Mouse (Mus musculus): Measurements from ENCODE around the gene Trim58. TPM values are rescaled to one million over a fixed set of nuclear protein-coding genes. Genes with fewer than 3 reads are reported as not detected.

Gene Trim58
- polyA plus RNA-seq, 1 experiment from 2014 or later, result 0.07 TPM

DNA sequence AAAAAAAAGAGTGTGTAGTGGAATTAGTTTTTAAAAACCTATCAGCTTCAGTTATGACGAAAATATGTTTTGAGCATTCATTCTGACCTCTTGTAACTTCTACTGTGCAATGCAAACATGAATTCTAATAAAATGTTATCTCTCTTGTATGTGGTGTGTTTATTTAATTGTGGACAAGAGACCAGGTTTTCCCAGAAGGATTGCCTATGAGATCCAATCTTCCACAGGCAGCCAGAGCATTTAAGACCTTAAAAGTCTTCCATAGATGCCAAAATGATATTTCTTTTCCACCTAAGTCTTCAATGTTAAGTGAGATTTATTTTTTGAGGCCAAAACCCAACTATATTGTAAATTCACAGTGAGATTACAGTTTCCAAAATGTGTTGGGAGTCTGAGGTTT lies 40.5 kb downstream of the Trim58 start, which contains the start of gene Olfr320:
Olfr320 (plus strand) TSS at position 301 of the 400 bp plus-strand sequence.
- H3K9ac ChIP-seq (ENCODE audit: low read length), result no peak within 1 kb of the TSS
- no peak within 1 kb of the TSS for H3K4me2 ChIP-seq (ENCODE audit: low read depth, low read length)
- ATAC-seq (replicated peaks; ENCODE audit: extremely low read depth, insufficient read depth, low FRiP score), result no peak
- H3K4me3 ChIP-seq (ENCODE audit: low read length), result no peak within 1 kb of the TSS
- H3K4me1 ChIP-seq (ENCODE audit: control insufficient read depth, insufficient read depth, low read length), result no peaks in the 10 kb centered on the region
- 67% methylated on average over 1 of the region's 1 CpGs for WGBS
- H3K9me3 ChIP-seq (replicated peaks; ENCODE audit: control insufficient read depth, low read length), result no peaks in the 10 kb centered on the region
- no peak within 1 kb of the TSS for H3K27ac ChIP-seq (ENCODE audit: low read length)
- no peaks in the 10 kb centered on the region for H3K27me3 ChIP-seq (ENCODE audit: control insufficient read depth, insufficient read depth, low read length)
- H3K36me3 ChIP-seq (ENCODE audit: control insufficient read depth, insufficient read depth), result no peaks in the 10 kb centered on the region

DNA sequence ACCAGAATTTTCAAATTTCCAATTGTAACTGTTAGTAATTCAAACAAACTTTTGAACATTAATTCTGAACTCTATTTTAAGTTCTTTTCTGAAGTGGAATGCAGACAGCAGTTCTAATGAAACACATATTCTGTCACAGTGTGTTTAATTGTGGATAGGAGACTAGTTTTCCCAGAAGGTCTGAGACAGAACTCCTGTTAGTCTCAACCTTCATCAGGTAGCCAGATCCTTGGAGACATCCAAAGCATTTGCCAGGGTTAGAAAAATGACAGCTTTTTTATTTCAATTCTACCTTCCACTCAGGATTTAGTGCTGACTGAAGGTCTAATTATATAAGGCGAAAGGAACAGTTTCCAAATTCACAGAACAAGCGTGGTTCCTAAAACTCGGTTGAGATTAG lies 58.6 kb downstream of the Trim58 start, which contains the start of gene Olfr319:
Olfr319 (plus strand) TSS at position 301 of the 400 bp plus-strand sequence.
- no peak within 1 kb of the TSS for H3K9ac ChIP-seq (ENCODE audit: low read length)
- no peak for ATAC-seq (replicated peaks; ENCODE audit: extremely low read depth, insufficient read depth, low FRiP score)
- no peak within 1 kb of the TSS for H3K4me2 ChIP-seq (ENCODE audit: low read depth, low read length)
- WGBS, result 71% methylated on average over 3 of the region's 3 CpGs
- H3K27ac ChIP-seq (ENCODE audit: low read length), result no peak within 1 kb of the TSS
- H3K9me3 ChIP-seq (replicated peaks; ENCODE audit: control insufficient read depth, low read length), result peaks cover 8% of the 10 kb centered on the region
- H3K4me1 ChIP-seq (ENCODE audit: control insufficient read depth, insufficient read depth, low read length), result no peaks in the 10 kb centered on the region
- no peaks in the 10 kb centered on the region for H3K36me3 ChIP-seq (ENCODE audit: control insufficient read depth, insufficient read depth)
- H3K4me3 ChIP-seq (ENCODE audit: low read length), result no peak within 1 kb of the TSS
- H3K27me3 ChIP-seq (ENCODE audit: control insufficient read depth, insufficient read depth, low read length), result no peaks in the 10 kb centered on the region

Other genes with a start within 250 kb of the Trim58 start
- not detected in 2 replicates for gene 1810065E05Rik, start 219.4 kb upstream of the Trim58 start, polyA plus RNA-seq (2015; fragmentation: Nextera tagmentation; extraction: Ambion mirVana)
- not detected in 2 replicates for gene Gm12253, start 207.9 kb upstream of the Trim58 start, polyA plus RNA-seq (2015; fragmentation: Nextera tagmentation; extraction: Ambion mirVana)
- not detected in 2 replicates for gene Lypd9, start 187.5 kb upstream of the Trim58 start, polyA plus RNA-seq (2015; fragmentation: Nextera tagmentation; extraction: Ambion mirVana)
- not detected in 2 replicates for gene Olfr30, start 178.2 kb upstream of the Trim58 start, polyA plus RNA-seq (2015; fragmentation: Nextera tagmentation; extraction: Ambion mirVana)
- gene Olfr332, start 147.9 kb upstream of the Trim58 start, polyA plus RNA-seq (2015; fragmentation: Nextera tagmentation; extraction: Ambion mirVana), result not detected in 2 replicates
- not detected in 2 replicates for gene Olfr331, start 137.9 kb upstream of the Trim58 start, polyA plus RNA-seq (2015; fragmentation: Nextera tagmentation; extraction: Ambion mirVana)
- not detected in 2 replicates for gene Olfr330, start 105.6 kb upstream of the Trim58 start, polyA plus RNA-seq (2015; fragmentation: Nextera tagmentation; extraction: Ambion mirVana)
- not detected in 2 replicates for gene Olfr329-ps, start 94.0 kb upstream of the Trim58 start, polyA plus RNA-seq (2015; fragmentation: Nextera tagmentation; extraction: Ambion mirVana)
- not detected in 2 replicates for gene Olfr328, start 84.8 kb upstream of the Trim58 start, polyA plus RNA-seq (2015; fragmentation: Nextera tagmentation; extraction: Ambion mirVana)
- 0.07 and 0.11 TPM in 2 replicates for gene Olfr224, start 69.9 kb upstream of the Trim58 start, polyA plus RNA-seq (2015; fragmentation: Nextera tagmentation; extraction: Ambion mirVana)
- not detected in 2 replicates for gene Olfr325, start 62.7 kb upstream of the Trim58 start, polyA plus RNA-seq (2015; fragmentation: Nextera tagmentation; extraction: Ambion mirVana)
- not detected in 2 replicates for gene Olfr324, start 45.4 kb upstream of the Trim58 start, polyA plus RNA-seq (2015; fragmentation: Nextera tagmentation; extraction: Ambion mirVana)
- gene 2210407C18Rik, start 24.4 kb upstream of the Trim58 start, polyA plus RNA-seq (2015; fragmentation: Nextera tagmentation; extraction: Ambion mirVana), result not detected in 2 replicates
- gene Olfr323, start 10.0 kb upstream of the Trim58 start, polyA plus RNA-seq (2015; fragmentation: Nextera tagmentation; extraction: Ambion mirVana), result not detected in 2 replicates
- gene Olfr322, start 18.3 kb downstream of the Trim58 start, polyA plus RNA-seq (2015; fragmentation: Nextera tagmentation; extraction: Ambion mirVana), result not detected in 2 replicates
- gene Olfr320, start 40.6 kb downstream of the Trim58 start, polyA plus RNA-seq (2015; fragmentation: Nextera tagmentation; extraction: Ambion mirVana), result not detected in 2 replicates
- not detected in 2 replicates for gene Olfr319, start 58.7 kb downstream of the Trim58 start, polyA plus RNA-seq (2015; fragmentation: Nextera tagmentation; extraction: Ambion mirVana)
- gene Olfr318, start 83.5 kb downstream of the Trim58 start, polyA plus RNA-seq (2015; fragmentation: Nextera tagmentation; extraction: Ambion mirVana), result not detected in 2 replicates
- not detected in 2 replicates for gene Olfr317, start 98.7 kb downstream of the Trim58 start, polyA plus RNA-seq (2015; fragmentation: Nextera tagmentation; extraction: Ambion mirVana)
- gene Olfr316, start 112.3 kb downstream of the Trim58 start, polyA plus RNA-seq (2015; fragmentation: Nextera tagmentation; extraction: Ambion mirVana), result not detected in 2 replicates
- not detected in 2 replicates for gene Olfr315, start 132.7 kb downstream of the Trim58 start, polyA plus RNA-seq (2015; fragmentation: Nextera tagmentation; extraction: Ambion mirVana)
- gene Olfr314, start 142.5 kb downstream of the Trim58 start, polyA plus RNA-seq (2015; fragmentation: Nextera tagmentation; extraction: Ambion mirVana), result 0.11 TPM in 1 of 2 replicates, not detected in the other
- gene Fam183b, start 161.5 kb downstream of the Trim58 start, polyA plus RNA-seq (2015; fragmentation: Nextera tagmentation; extraction: Ambion mirVana), result 1.5 and 2.5 TPM in 2 replicates
- gene Olfr313, start 174.5 kb downstream of the Trim58 start, polyA plus RNA-seq (2015; fragmentation: Nextera tagmentation; extraction: Ambion mirVana), result 0.09 and 0.12 TPM in 2 replicates
- 0.25 TPM in 1 of 2 replicates, not detected in the other for gene Olfr312, start 188.8 kb downstream of the Trim58 start, polyA plus RNA-seq (2015; fragmentation: Nextera tagmentation; extraction: Ambion mirVana)
- gene Olfr311, start 198.8 kb downstream of the Trim58 start, polyA plus RNA-seq (2015; fragmentation: Nextera tagmentation; extraction: Ambion mirVana), result 0.15 and 0.22 TPM in 2 replicates
- gene Gm12258, start 206.7 kb downstream of the Trim58 start, polyA plus RNA-seq (2015; fragmentation: Nextera tagmentation; extraction: Ambion mirVana), result 4.3 and 5.1 TPM in 2 replicates
- 3.4 and 3.7 TPM in 2 replicates for gene 2810021J22Rik, start 226.8 kb downstream of the Trim58 start, polyA plus RNA-seq (2015; fragmentation: Nextera tagmentation; extraction: Ambion mirVana)

Data from heart, embryonic 16.5 days (tissue).